Mouse (Mus musculus) CH12.LX (cell line): ENCODE measurements around the gene Il12rb1. TPM values are rescaled to one million over a fixed set of nuclear protein-coding genes. Genes with fewer than 3 reads are reported as not detected.

ENCODE experiments used
- DNase-seq: peaks from one replicate; pipeline ENCODE4 v3.0.0-alpha.2; 2013; ENCODE audit errors: extremely low read depth
- H3K27ac ChIP-seq: 2 replicates; pipeline ENCODE4 v1.5.1; 2012; ENCODE audit warnings: low read depth, mild to moderate bottlenecking, control low read depth, moderate library complexity; ENCODE audit not compliant: insufficient read depth
- H3K27me3 ChIP-seq: replicated peaks from 2 replicates; pipeline ENCODE3; 2012; ENCODE audit warnings: inconsistent platforms
- H3K36me3 ChIP-seq, 2 experiments: replicated peaks in 1 of 2; 2 replicates each; pipeline versions ENCODE3 to v1.6.1; 2012; ENCODE audit warnings: inconsistent platforms in 1 of 2, low read length in 1 of 2, mild to moderate bottlenecking in 1 of 2, mixed read lengths in 1 of 2, moderate library complexity in 1 of 2; ENCODE audit not compliant: control insufficient read depth in 1 of 2, insufficient read depth in 1 of 2
- H3K4me1 ChIP-seq, 2 experiments: 2 replicates each; pipeline ENCODE4 v1.6.1; 2012; ENCODE audit warnings: inconsistent platforms in 1 of 2, moderate library complexity in 1 of 2; ENCODE audit not compliant: insufficient read depth in 2 of 2, control insufficient read depth in 1 of 2
- H3K4me2 ChIP-seq: 2 replicates; pipeline ENCODE4 v1.6.1; 2012; ENCODE audit warnings: low read depth, mild to moderate bottlenecking, control low read depth; ENCODE audit not compliant: poor library complexity, insufficient read depth, severe bottlenecking
- H3K4me3 ChIP-seq, 3 experiments: fragments of 150-350 bp in 1 of 3; sonication (generic) in 1 of 3; replicated peaks in 1 of 3; 2 replicates each; pipeline versions ENCODE3 to v1.5.1; 2011 to 2012; ENCODE audit warnings: low read depth in 2 of 3, low read length in 2 of 3, mild to moderate bottlenecking in 2 of 3, moderate library complexity in 2 of 3, control low read depth in 1 of 3, improper control_type of control experiment in 1 of 3, inconsistent platforms in 1 of 3, mixed read lengths in 1 of 3; ENCODE audit not compliant: poor library complexity in 1 of 3
- H3K79me2 ChIP-seq: replicated peaks from 2 replicates; pipeline ENCODE4 v1.6.1; 2012; ENCODE audit warnings: mild to moderate bottlenecking, moderate library complexity; ENCODE audit not compliant: control insufficient read depth, poor library complexity, insufficient read depth, severe bottlenecking; ENCODE audit errors: extremely low read depth
- H3K9ac ChIP-seq: 2 replicates; pipeline ENCODE4 v1.6.1; 2012; ENCODE audit warnings: low read depth, mild to moderate bottlenecking, control low read depth, moderate library complexity; ENCODE audit not compliant: insufficient read depth
- H3K9me3 ChIP-seq: replicated peaks from 2 replicates; pipeline ENCODE3; 2012; ENCODE audit warnings: low read length, inconsistent platforms, mixed read lengths
- BHLHE40 ChIP-seq: IDR thresholded peaks from 2 replicates; pipeline ENCODE4 v1.6.1; 2011; ENCODE audit warnings: mild to moderate bottlenecking, low read depth, low read length, improper control_type of control experiment
- CHD1 ChIP-seq: IDR thresholded peaks from 2 replicates; pipeline ENCODE4 v1.6.1; 2012; ENCODE audit warnings: low read depth, low read length, improper control_type of control experiment, inconsistent platforms
- CHD2 ChIP-seq: IDR thresholded peaks from 2 replicates; pipeline ENCODE4 v1.6.1; 2011; ENCODE audit warnings: low read length, improper control_type of control experiment
- CTCF ChIP-seq, 2 experiments: IDR thresholded peaks in 1 of 2; conservative IDR thresholded peaks in 1 of 2; 2 replicates each; pipeline ENCODE4 v1.5.1; 2011 to 2012; ENCODE audit warnings: low read depth in 2 of 2, low read length in 2 of 2, improper control_type of control experiment in 1 of 2, inconsistent platforms in 1 of 2, mild to moderate bottlenecking in 1 of 2, moderate library complexity in 1 of 2
- E2F4 ChIP-seq: IDR thresholded peaks from 2 replicates; pipeline ENCODE4 v1.6.1; 2011; ENCODE audit warnings: low read depth, low read length, improper control_type of control experiment; ENCODE audit not compliant: insufficient replicate concordance
- ELF1 ChIP-seq: IDR thresholded peaks from 2 replicates; pipeline ENCODE4 v1.6.1; 2014; ENCODE audit warnings: low read depth, mild to moderate bottlenecking, inconsistent platforms, low read length, improper control_type of control experiment
- EP300 ChIP-seq: IDR thresholded peaks from 2 replicates; pipeline ENCODE4 v1.6.1; 2011; ENCODE audit warnings: low read length, improper control_type of control experiment
- ETS1 ChIP-seq: conservative IDR thresholded peaks from 2 replicates; pipeline ENCODE4 v1.6.1; 2012; ENCODE audit warnings: low read depth, mild to moderate bottlenecking, inconsistent platforms, low read length, improper control_type of control experiment, moderate library complexity
- GABPA ChIP-seq: IDR thresholded peaks from 2 replicates; pipeline ENCODE4 v1.6.1; 2012; ENCODE audit warnings: low read depth, low read length, improper control_type of control experiment, inconsistent platforms; ENCODE audit not compliant: insufficient replicate concordance
- HCFC1 ChIP-seq: IDR thresholded peaks from 2 replicates; pipeline ENCODE4 v1.6.1; 2012; ENCODE audit warnings: low read depth, mild to moderate bottlenecking, inconsistent platforms, low read length, improper control_type of control experiment
- IRF4 ChIP-seq: IDR thresholded peaks from 2 replicates; pipeline ENCODE4 v1.6.1; 2014; ENCODE audit warnings: low read depth, mild to moderate bottlenecking, inconsistent platforms, low read length, improper control_type of control experiment
- JUN ChIP-seq: IDR thresholded peaks from 2 replicates; pipeline ENCODE4 v1.6.1; 2011; ENCODE audit warnings: low read depth, mild to moderate bottlenecking, low read length, improper control_type of control experiment, moderate library complexity; ENCODE audit not compliant: insufficient read depth
- JUND ChIP-seq: conservative IDR thresholded peaks from 2 replicates; pipeline ENCODE4 v1.6.1; 2011; ENCODE audit warnings: low read depth, low read length, improper control_type of control experiment
- KAT2A ChIP-seq: IDR thresholded peaks from 2 replicates; pipeline ENCODE4 v1.6.1; 2012; ENCODE audit warnings: low read length, improper control_type of control experiment, inconsistent platforms; ENCODE audit not compliant: insufficient replicate concordance
- MAFK ChIP-seq: IDR thresholded peaks from 2 replicates; pipeline ENCODE4 v1.6.1; 2011; ENCODE audit warnings: low read length, improper control_type of control experiment; ENCODE audit not compliant: insufficient replicate concordance
- MAX ChIP-seq: IDR thresholded peaks from 2 replicates; pipeline ENCODE4 v1.6.1; 2011; ENCODE audit warnings: low read length, improper control_type of control experiment
- MAZ ChIP-seq: IDR thresholded peaks from 2 replicates; pipeline ENCODE4 v1.6.1; 2012; ENCODE audit warnings: low read depth, mild to moderate bottlenecking, inconsistent platforms, low read length, improper control_type of control experiment, moderate library complexity
- MEF2A ChIP-seq: IDR thresholded peaks from 2 replicates; pipeline ENCODE4 v1.6.1; 2014; ENCODE audit warnings: low read depth, mild to moderate bottlenecking, inconsistent platforms, low read length, improper control_type of control experiment, borderline replicate concordance
- MXI1 ChIP-seq: IDR thresholded peaks from 2 replicates; pipeline ENCODE4 v1.6.1; 2011; ENCODE audit warnings: mild to moderate bottlenecking, low read depth, low read length, improper control_type of control experiment
- MYC ChIP-seq: IDR thresholded peaks from 2 replicates; pipeline ENCODE4 v1.6.1; 2011; ENCODE audit warnings: low read depth, mild to moderate bottlenecking, improper control_type of control experiment, low read length
- NELFE ChIP-seq: IDR thresholded peaks from 2 replicates; pipeline ENCODE4 v1.6.1; 2011; ENCODE audit warnings: low read depth, low read length, improper control_type of control experiment
- NRF1 ChIP-seq: IDR thresholded peaks from 2 replicates; pipeline ENCODE4 v1.6.1; 2014; ENCODE audit warnings: low read depth, mild to moderate bottlenecking, inconsistent platforms, low read length, improper control_type of control experiment, moderate library complexity
- PAX5 ChIP-seq: IDR thresholded peaks from 2 replicates; pipeline ENCODE4 v1.6.1; 2012; ENCODE audit warnings: low read length, inconsistent platforms, mixed read lengths
- POLR2A ChIP-seq: IDR thresholded peaks from 2 replicates; pipeline ENCODE4 v1.6.1; 2011; ENCODE audit warnings: low read depth, mild to moderate bottlenecking, improper control_type of control experiment, low read length
- POLR2AphosphoS2 ChIP-seq: IDR thresholded peaks from 2 replicates; pipeline ENCODE4 v1.6.1; 2011; ENCODE audit warnings: low read depth, low read length, improper control_type of control experiment
- RAD21 ChIP-seq: IDR thresholded peaks from 2 replicates; pipeline ENCODE4 v1.6.1; 2011; ENCODE audit warnings: low read depth, mild to moderate bottlenecking, low read length, improper control_type of control experiment, moderate library complexity
- RCOR1 ChIP-seq: conservative IDR thresholded peaks from 2 replicates; pipeline ENCODE4 v1.6.1; 2012; ENCODE audit warnings: low read depth, mild to moderate bottlenecking, inconsistent platforms, low read length, improper control_type of control experiment
- SIN3A ChIP-seq: IDR thresholded peaks from 2 replicates; pipeline ENCODE4 v1.6.1; 2012; ENCODE audit warnings: low read length, improper control_type of control experiment, inconsistent platforms
- SMC3 ChIP-seq: IDR thresholded peaks from 2 replicates; pipeline ENCODE4 v1.6.1; 2011; ENCODE audit warnings: low read depth, low read length, improper control_type of control experiment
- TBP ChIP-seq: conservative IDR thresholded peaks from 2 replicates; pipeline ENCODE4 v1.6.1; 2011; ENCODE audit warnings: low read depth, low read length, improper control_type of control experiment
- TCF12 ChIP-seq: IDR thresholded peaks from 2 replicates; pipeline ENCODE4 v1.6.1; 2014; ENCODE audit warnings: low read depth, mild to moderate bottlenecking, inconsistent platforms, low read length, improper control_type of control experiment
- UBTF ChIP-seq: IDR thresholded peaks from 2 replicates; pipeline ENCODE4 v1.6.1; 2012; ENCODE audit warnings: low read depth, mild to moderate bottlenecking, inconsistent platforms, low read length, improper control_type of control experiment, moderate library complexity
- USF1 ChIP-seq: IDR thresholded peaks from 2 replicates; pipeline ENCODE4 v1.6.1; 2014; ENCODE audit warnings: low read depth, mild to moderate bottlenecking, inconsistent platforms, low read length, improper control_type of control experiment
- USF2 ChIP-seq: conservative IDR thresholded peaks from 2 replicates; pipeline ENCODE4 v1.6.1; 2011; ENCODE audit warnings: low read depth, low read length, improper control_type of control experiment
- ZC3H11A ChIP-seq: IDR thresholded peaks from 2 replicates; pipeline ENCODE4 v1.6.1; 2012; ENCODE audit warnings: low read depth, mild to moderate bottlenecking, inconsistent platforms, low read length, improper control_type of control experiment
- ZKSCAN1 ChIP-seq: IDR thresholded peaks from 2 replicates; pipeline ENCODE4 v1.6.1; 2012; ENCODE audit warnings: low read depth, inconsistent platforms, low read length, improper control_type of control experiment, borderline replicate concordance
- ZMIZ1 ChIP-seq: IDR thresholded peaks from 2 replicates; pipeline ENCODE4 v1.6.1; 2012; ENCODE audit warnings: low read depth, mild to moderate bottlenecking, inconsistent platforms, low read length, improper control_type of control experiment
- ZNF384 ChIP-seq: IDR thresholded peaks from 2 replicates; pipeline ENCODE4 v1.6.1; 2012; ENCODE audit warnings: low read depth, low read length, improper control_type of control experiment, inconsistent platforms
- dilution Hi-C: fragments of 300-500 bp; cut with MboI; formaldehyde crosslinking; loops from 2 replicates; pipeline ENCODE4 v1.14.3; 2020; ENCODE audit warnings: low sequenced_read_pairs; ENCODE audit not compliant: extremely low pct_unique_long_range_greater_than_20kb, extremely low pct_ligation_motif_present
- in situ Hi-C: fragments of 300-500 bp; cut with MboI; formaldehyde crosslinking; loops from 3 replicates; pipeline ENCODE4 v1.14.3; 2019; ENCODE audit warnings: low sequenced_read_pairs, low pct_ligation_motif_present, low pct_unique_long_range_greater_than_20kb, mixed read lengths
- polyA plus RNA-seq: library from polyadenylated mRNA; unstranded; fragments of >175 nt; gene quantifications from 2 replicates; pipeline ENCODE4 v1.2.1, GENCODE M21; 2012; ENCODE audit warnings: low read depth; ENCODE audit not compliant: insufficient read length
- total RNA-seq, 2 experiments: library from RNA; depleted of rRNA; stranded (reverse); fragments of 300-350 nt in 1 of 2; fragments of >200 nt in 1 of 2; gene quantifications; 2 replicates each; pipeline ENCODE4 v1.2.3; 2012 to 2014

Il12rb1 gene
- total and polyA plus RNA-seq, 3 experiments = 4.5 to 23.2 (median 12.5) TPM

- peaks cover 52 to 77% of the 10 kb centered on the region in 2 experiments for H3K4me1 ChIP-seq
- peaks cover 37 to 59% of the 10 kb centered on the region in 2 experiments for H3K36me3 ChIP-seq
- no peak overlapping the region; the same call in 1 of the 2 replicates for H3K4me2 ChIP-seq
- H3K27me3 ChIP-seq = no peaks in the 10 kb centered on the region
- in situ Hi-C loops = loop anchor here (5.0 kb wide), 1 partner anchor 33 kb away; no protein-coding TSS in a partner anchor
- H3K79me2 ChIP-seq = no peaks in the 10 kb centered on the region
- TF ChIP-seq ZNF384 (0 out of 2 replicates have a peak, but pooled peaks have one; percentile 21), TBP (no peak), SMC3 (peak; percentile 89), CHD1 (no peak), MXI1 (peak; percentile 78; the same call in 1 of the 2 replicates), JUN (no peak), GABPA (no peak), NRF1 (peak; percentile 82), RAD21 (peak; percentile 67), PAX5 (no peak), ETS1 (peak; percentile 39; the same call in 1 of the 2 replicates), POLR2A (no peak), TCF12 (peak; percentile 72), MAX (peak; percentile 94), MEF2A (peak; percentile 52; the same call in 1 of the 2 replicates), ZC3H11A (no peak), CHD2 (no peak), USF2 (no peak), RCOR1 (0 out of 2 replicates have a peak, but pooled peaks have one; percentile 29), MYC (peak; percentile 98), E2F4 (no peak), ELF1 (peak; percentile 52; the same call in 1 of the 2 replicates), JUND (peak; percentile 67), IRF4 (peak; percentile 72), KAT2A (no peak), USF1 (no peak), POLR2AphosphoS2 (no peak), NELFE (peak; percentile 87; the same call in 1 of the 2 replicates), CTCF (conservative IDR thresholded peaks at IDR 0.05 in 1 of 2, IDR thresholded peaks at IDR 0.05 in 1 of 2; ENCODE audit: low read depth in 2 of 2, low read length in 2 of 2) (peak; percentile 95 to 100), MAFK (no peak), EP300 (no peak), ZKSCAN1 (no peak), BHLHE40 (no peak), MAZ (0 out of 2 replicates have a peak, but pooled peaks have one; percentile 16), ZMIZ1 (no peak), UBTF (no peak), HCFC1 (peak; percentile 45; the same call in 1 of the 2 replicates), SIN3A (peak; percentile 50; the same call in 1 of the 2 replicates)
- TF ChIP-seq, all 38 proteins: peak for 19
- H3K27ac ChIP-seq = peak overlapping the region; percentile 80
- H3K4me3 ChIP-seq = peak overlapping the region in 2 of 3 experiments; percentile 41 to 48
- dilution Hi-C loops = no loop called here
- H3K9ac ChIP-seq = no peak overlapping the region
- no peaks in the 10 kb centered on the region for H3K9me3 ChIP-seq
- peak; percentile 98 for DNase-seq
These were observed 38.9 kb upstream of the Il12rb1 start for GRCm38 (mm10) chr8:70769359-70769758.
